In the genomic region with DNA sequence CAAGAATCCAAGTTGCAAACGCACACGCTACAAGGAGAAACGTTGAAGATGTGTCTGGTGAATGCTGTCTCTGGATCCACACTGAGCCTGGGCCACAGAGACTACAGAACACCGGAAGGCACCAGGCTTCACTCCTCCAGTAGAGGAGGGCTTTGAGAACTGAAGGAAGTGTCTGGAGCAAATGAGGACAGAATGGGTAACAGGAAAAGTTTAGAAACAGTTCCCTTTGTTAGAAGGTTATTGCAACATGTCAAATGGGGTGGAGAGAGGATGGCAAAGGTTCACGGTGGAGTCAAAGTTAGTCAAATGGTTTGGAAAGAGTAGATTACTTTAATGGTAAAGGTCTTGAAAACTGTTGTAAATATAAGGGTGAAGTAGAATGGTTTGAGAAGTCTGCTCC, we compare ENCODE assay signal across 29 mouse cellular contexts.
DNase-seq lines count a peak whose midpoint lies in the region; ATAC-seq and TF ChIP-seq lines count a peak whose summit lies in the region.
"Had no signal": no experiment of that assay in that cellular context is flagged by ENCODE, and none has a peak within 500 bp of the region (broad histone marks: within the 10 kb centered on the region; RNA-seq: fewer than 3 reads in every experiment).

No protein-coding gene starts in this region.

- ATAC-seq in liver, embryonic 12.5 days: no peak
- ATAC-seq in megakaryocyte, adult 5-6 weeks (ENCODE audit: poor library complexity, severe bottlenecking): peak; percentile 41
- ATAC-seq: forebrain, embryonic 14.5 days; forebrain, postnatal 0 days; hindbrain, postnatal 0 days had no signal

- no peak for TF ChIP-seq CTCF in liver, adult 2 months (IDR thresholded peaks at IDR 0.05; ENCODE audit: low read depth, low read length)
- no peak for TF ChIP-seq CTCF in bone marrow macrophage, adult 2 months (IDR thresholded peaks at IDR 0.05; ENCODE audit: low read depth, low read length)

- no peak overlapping the region for H3K4me3 ChIP-seq in liver, adult 2 months (ENCODE audit: insufficient read depth, low read depth, low read length)
- no peak overlapping the region for H3K4me3 ChIP-seq in liver, embryonic 12.5 days
- H3K4me3 ChIP-seq in bone marrow macrophage, adult 2 months (ENCODE audit: insufficient read depth, low read length): no peak overlapping the region
- H3K4me3 ChIP-seq in hindbrain, embryonic 10.5 days: no peak overlapping the region
- H3K4me3 ChIP-seq: embryonic facial prominence, embryonic 12.5 days; embryonic facial prominence, embryonic 15.5 days; gastrocnemius, adult 2 months; heart, embryonic 12.5 days; heart, embryonic 15.5 days had no signal

- DNase-seq in liver, adult 2 months (ENCODE audit: extremely low read depth, low read depth, low spot score): peak; percentile 14
- DNase-seq in 416B (ENCODE audit: low read depth): peak; percentile 19
- DNase-seq in hindbrain, embryonic 10.5 days (ENCODE audit: low spot score): no peak
- DNase-seq in urinary bladder, postnatal 10 days (ENCODE audit: low spot score): no peak
- DNase-seq in cerebellum, postnatal 25 days: no peak
- DNase-seq: adrenal gland, adult 8-10 months; adrenal gland, postnatal 25 days; B cell, adult 2 months; cerebellum, adult 18-20 months; cerebellum, adult 9-10 months; cerebellum, postnatal 14 days; forebrain, postnatal 0 days; gastrocnemius, adult 2 months; gastrocnemius, postnatal 14 days; heart, adult 18-20 months; heart, postnatal 10 days; heart, postnatal 36 days had no signal

- H3K9ac ChIP-seq in liver, adult 2 months (ENCODE audit: low read depth, low read length): no peak overlapping the region
- H3K9ac ChIP-seq in liver, embryonic 12.5 days: no peak overlapping the region
- H3K9ac ChIP-seq: embryonic facial prominence, embryonic 12.5 days; embryonic facial prominence, embryonic 15.5 days; forebrain, postnatal 0 days; heart, embryonic 12.5 days; heart, embryonic 15.5 days; hindbrain, embryonic 14.5 days had no signal

- no peaks in the 10 kb centered on the region for H3K9me3 ChIP-seq in liver, embryonic 12.5 days (replicated peaks)
- no peaks in the 10 kb centered on the region for H3K9me3 ChIP-seq in hindbrain, embryonic 10.5 days
- H3K9me3 ChIP-seq: embryonic facial prominence, embryonic 12.5 days; embryonic facial prominence, embryonic 15.5 days; G1E; heart, embryonic 15.5 days had no signal

- WGBS in liver, adult 2 months: 69% methylated on average over 5 of the region's 5 CpGs
- WGBS in liver, embryonic 12.5 days (ENCODE audit: insufficient replicate concordance): 71% methylated on average over 5 of the region's 5 CpGs
- 93% methylated on average over 5 of the region's 5 CpGs for WGBS in hindbrain, embryonic 10.5 days

- H3K36me3 ChIP-seq in liver, adult 2 months (ENCODE audit: control insufficient read depth, insufficient read depth, low read length): no peaks in the 10 kb centered on the region
- H3K36me3 ChIP-seq in liver, embryonic 12.5 days: no peaks in the 10 kb centered on the region
- H3K36me3 ChIP-seq in hindbrain, embryonic 10.5 days: no peaks in the 10 kb centered on the region
- H3K36me3 ChIP-seq: embryonic facial prominence, embryonic 12.5 days; embryonic facial prominence, embryonic 15.5 days; G1E; heart, embryonic 12.5 days; heart, embryonic 15.5 days had no signal

- no peaks in the 10 kb centered on the region for H3K27me3 ChIP-seq in liver, adult 2 months (ENCODE audit: control insufficient read depth, insufficient read depth, low read length)
- no peaks in the 10 kb centered on the region for H3K27me3 ChIP-seq in liver, embryonic 12.5 days (replicated peaks)
- no peaks in the 10 kb centered on the region for H3K27me3 ChIP-seq in hindbrain, embryonic 10.5 days (ENCODE audit: insufficient read depth, poor library complexity, severe bottlenecking)
- H3K27me3 ChIP-seq: CH12.LX; embryonic facial prominence, embryonic 12.5 days; embryonic facial prominence, embryonic 15.5 days; heart, embryonic 12.5 days; heart, embryonic 15.5 days had no signal

- peaks cover 2% of the 10 kb centered on the region for H3K4me1 ChIP-seq in liver, adult 2 months (ENCODE audit: control insufficient read depth, insufficient read depth, low read length)
- 0 out of 2 replicates have a peak, but pooled peaks cover 2% of the 10 kb centered on the region for H3K4me1 ChIP-seq in liver, embryonic 12.5 days
- peaks cover 49% of the 10 kb centered on the region for H3K4me1 ChIP-seq in bone marrow macrophage, adult 2 months (ENCODE audit: control insufficient read depth, insufficient read depth, low read length)
- 0 out of 2 replicates have a peak, but pooled peaks cover 3% of the 10 kb centered on the region for H3K4me1 ChIP-seq in hindbrain, embryonic 10.5 days (replicated peaks)
- H3K4me1 ChIP-seq: embryonic facial prominence, embryonic 12.5 days; heart, embryonic 12.5 days had no signal

- H3K4me2 ChIP-seq in liver, embryonic 12.5 days: no peak overlapping the region
- H3K4me2 ChIP-seq: embryonic facial prominence, embryonic 12.5 days; embryonic facial prominence, embryonic 15.5 days; heart, embryonic 12.5 days; heart, embryonic 15.5 days; hindbrain, embryonic 14.5 days had no signal

- no peak overlapping the region for H3K27ac ChIP-seq in liver, adult 2 months (replicated peaks; ENCODE audit: insufficient read depth, low read depth, low read length)
- H3K27ac ChIP-seq in liver, embryonic 12.5 days: no peak overlapping the region
- peak overlapping the region; percentile 92 for H3K27ac ChIP-seq in bone marrow macrophage, adult 2 months (ENCODE audit: insufficient read depth, low read depth, low read length)
- no peak overlapping the region for H3K27ac ChIP-seq in hindbrain, embryonic 10.5 days
- H3K27ac ChIP-seq: embryonic facial prominence, embryonic 12.5 days; embryonic facial prominence, embryonic 15.5 days; gastrocnemius, adult 2 months; heart, embryonic 15.5 days; hindbrain, embryonic 14.5 days; hindbrain, postnatal 0 days had no signal

- TF ChIP-seq POLR2A in liver, adult 2 months (IDR thresholded peaks at IDR 0.05; ENCODE audit: extremely low read depth, insufficient read depth, low read length): no peak
- no peak for TF ChIP-seq POLR2A in bone marrow macrophage, adult 2 months (IDR thresholded peaks at IDR 0.05; ENCODE audit: borderline replicate concordance, low read depth, low read length)

- no peaks in the 10 kb centered on the region for H3K79me2 ChIP-seq in liver, adult 2 months (ENCODE audit: control insufficient read depth, insufficient read depth, low read length)

Comparison
In these comparisons a context has a peak if more than half of its experiments do, and no peak if none do; other contexts are left out.
1. DNase-seq: peak in liver, adult 2 months (single experiment) and 416B (single experiment); none in hindbrain, embryonic 10.5 days (single experiment), urinary bladder, postnatal 10 days (single experiment) and cerebellum, postnatal 25 days (0 of 2).